Mouse (Mus musculus): ENCODE results near the gene Grxcr1. TPM values are rescaled to one million over a fixed set of nuclear protein-coding genes. Genes with fewer than 3 reads are reported as not detected.

Gene Grxcr1
- polyA plus RNA-seq, 1 experiment from 2014 or later = 0.21 TPM

Other genes with a start within 250 kb of the Grxcr1 start
- gene Atp8a1, start 184.4 kb upstream of the Grxcr1 start, polyA plus RNA-seq (2015; fragmentation: Nextera tagmentation; extraction: Ambion mirVana) = 43.8 and 44.7 TPM in 2 replicates
- gene Gm5108, start 90.2 kb upstream of the Grxcr1 start, polyA plus RNA-seq (2015; fragmentation: Nextera tagmentation; extraction: Ambion mirVana) = not detected in 2 replicates
- gene Gm21905, start 85.4 kb upstream of the Grxcr1 start, polyA plus RNA-seq (2015; fragmentation: Nextera tagmentation; extraction: Ambion mirVana) = not detected in 2 replicates